Mouse (Mus musculus) bone marrow, adult 2 months (tissue): Measurements from ENCODE around the gene Cnnm1.

ENCODE experiments used
- CTCF ChIP-seq: fragments of 200-500 bp; IDR thresholded peaks from 2 replicates; pipeline ENCODE4 v1.5.1; 2011; ENCODE audit warnings: low read length, control low read depth; ENCODE audit not compliant: control insufficient read depth, insufficient read depth
- POLR2A ChIP-seq: fragments of 200-500 bp; IDR thresholded peaks from 2 replicates; pipeline ENCODE4 v1.6.1; 2011; ENCODE audit warnings: low read depth, mild to moderate bottlenecking, control low read depth, low read length, borderline replicate concordance; ENCODE audit not compliant: control insufficient read depth

- TF ChIP-seq CTCF (no peak), POLR2A (no peak)
Measured at GRCm38 (mm10) chr19:43523551-43523950, 83.3 kb downstream of the Cnnm1 start.
